Mouse (Mus musculus) cerebellum, postnatal 36 days (tissue): ENCODE results near the gene Fgfr2.
A peak's percentile ranks its signal among the peaks of the same experiment; 100 is the strongest.

Experiments used
- DNase-seq, 2 experiments: peaks; one replicate each; pipeline ENCODE4 v3.0.0; 2021 to 2022; ENCODE audit warnings: mixed read lengths in 2 of 2

The Fgfr2 gene

GRCm38 (mm10) chr7:132646514-132646913 lies 476.6 kb downstream of the Fgfr2 start:
- DNase-seq = no peak

GRCm38 (mm10) chr7:132644605-132645279 lies 478.4 kb downstream of the Fgfr2 start:
- no peak for DNase-seq

GRCm38 (mm10) chr7:132641606-132642005 lies 481.5 kb downstream of the Fgfr2 start:
- DNase-seq = no peak

GRCm38 (mm10) chr7:132640946-132641345 lies 482.2 kb downstream of the Fgfr2 start:
- no peak for DNase-seq

- peak; percentile 39 to 49 for DNase-seq
Observed at GRCm38 (mm10) chr7:132638446-132639087, 484.6 kb downstream of the Fgfr2 start.

DNA sequence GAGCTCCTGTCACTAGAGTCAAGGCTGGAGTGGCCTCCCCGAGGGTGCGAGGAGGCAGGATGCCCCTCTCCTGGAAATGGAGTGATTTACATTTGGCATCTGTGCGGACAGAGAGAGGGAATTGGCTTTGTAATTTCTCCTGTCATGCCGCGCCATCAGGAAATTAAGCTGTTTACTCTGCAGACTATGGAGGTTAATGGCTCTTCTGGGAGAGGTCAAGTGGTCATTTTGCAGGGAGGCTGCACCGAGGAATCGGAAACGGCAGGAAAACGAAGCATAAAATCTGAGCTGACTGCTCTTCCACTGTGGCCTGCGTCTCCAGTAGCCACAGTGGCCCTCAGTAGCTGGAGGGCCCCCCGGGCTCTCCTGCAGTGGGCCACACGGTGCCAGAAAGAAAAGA lies 485.9 kb downstream of the Fgfr2 start:
- DNase-seq = no peak

DNA sequence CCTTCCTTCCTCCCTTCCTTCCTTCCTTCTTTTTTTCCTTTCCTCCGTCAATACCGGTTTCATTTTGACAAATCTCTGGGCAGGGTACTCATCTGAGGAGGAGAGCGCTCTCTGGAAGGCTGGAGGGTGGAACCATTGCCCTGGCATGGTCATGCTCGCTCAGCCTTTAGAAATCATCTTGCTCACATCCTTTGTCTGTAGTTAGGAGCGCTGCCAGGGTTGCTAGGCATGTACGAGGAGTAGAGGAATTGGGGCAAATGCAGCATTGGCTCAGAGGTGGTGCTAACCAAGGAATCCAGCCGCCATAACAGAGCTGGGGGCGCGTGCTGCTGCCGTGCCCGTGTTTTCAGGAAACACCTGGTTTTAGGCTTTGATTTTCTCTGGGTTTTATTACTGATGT lies 491.8 kb downstream of the Fgfr2 start:
- no peak for DNase-seq

DNA sequence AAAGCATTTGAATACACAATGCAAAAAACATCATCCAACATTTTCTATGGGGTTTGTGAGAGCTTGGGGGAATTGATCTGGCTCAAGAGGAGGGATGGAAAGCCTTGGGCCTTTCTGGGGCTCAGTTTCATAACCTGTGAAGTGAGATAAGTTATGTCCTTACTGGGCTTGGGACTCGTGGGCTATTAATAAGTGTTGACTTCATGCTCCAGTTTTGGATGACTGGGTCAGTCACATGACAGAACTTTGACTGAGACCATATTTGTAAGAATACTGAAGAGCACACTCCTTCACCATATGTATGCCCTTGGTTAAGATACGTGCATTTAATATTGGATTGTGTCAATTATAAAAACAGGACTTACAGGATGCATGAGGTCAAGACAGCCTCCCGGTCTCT lies 495.7 kb downstream of the Fgfr2 start:
- no peak for DNase-seq

DNA sequence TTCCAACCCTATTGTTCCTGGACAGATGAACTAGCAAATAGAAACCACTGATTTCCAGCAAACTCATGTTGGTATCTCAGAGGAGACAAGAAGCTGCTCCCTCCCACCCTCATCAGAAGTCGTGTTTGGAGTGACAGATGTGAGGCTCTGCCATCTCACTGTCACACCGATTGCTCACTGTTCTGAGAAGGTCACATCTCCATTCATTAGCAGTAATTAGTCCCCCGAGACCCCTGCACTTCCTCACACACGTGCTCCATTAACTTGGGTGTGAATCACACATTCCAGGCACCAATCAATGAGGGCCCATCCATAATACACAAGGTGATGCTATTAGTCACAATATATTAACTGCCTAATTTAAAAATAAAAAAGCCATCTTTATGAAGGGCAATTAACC lies 497.0 kb downstream of the Fgfr2 start:
- no peak for DNase-seq

DNA sequence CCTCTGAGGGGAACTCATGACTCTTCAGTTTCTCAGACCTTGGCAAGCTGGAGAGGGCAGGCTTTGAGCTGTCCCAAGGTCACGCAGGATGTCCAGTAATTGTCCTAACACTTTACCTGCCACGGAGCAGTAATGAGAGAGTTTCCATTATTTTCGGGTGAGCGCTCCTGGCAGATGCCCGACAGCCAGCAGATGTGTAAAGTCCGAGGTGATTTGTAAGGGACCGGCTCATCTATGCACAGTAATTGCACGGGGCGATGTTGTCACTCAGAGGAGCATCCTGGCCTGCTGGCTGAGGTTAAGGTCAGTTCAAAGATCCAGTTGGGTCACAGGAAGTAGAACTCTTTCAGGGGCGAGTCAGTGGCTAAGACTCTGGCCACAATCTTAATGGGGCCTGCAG lies 499.0 kb downstream of the Fgfr2 start:
- no peak for DNase-seq

DNA sequence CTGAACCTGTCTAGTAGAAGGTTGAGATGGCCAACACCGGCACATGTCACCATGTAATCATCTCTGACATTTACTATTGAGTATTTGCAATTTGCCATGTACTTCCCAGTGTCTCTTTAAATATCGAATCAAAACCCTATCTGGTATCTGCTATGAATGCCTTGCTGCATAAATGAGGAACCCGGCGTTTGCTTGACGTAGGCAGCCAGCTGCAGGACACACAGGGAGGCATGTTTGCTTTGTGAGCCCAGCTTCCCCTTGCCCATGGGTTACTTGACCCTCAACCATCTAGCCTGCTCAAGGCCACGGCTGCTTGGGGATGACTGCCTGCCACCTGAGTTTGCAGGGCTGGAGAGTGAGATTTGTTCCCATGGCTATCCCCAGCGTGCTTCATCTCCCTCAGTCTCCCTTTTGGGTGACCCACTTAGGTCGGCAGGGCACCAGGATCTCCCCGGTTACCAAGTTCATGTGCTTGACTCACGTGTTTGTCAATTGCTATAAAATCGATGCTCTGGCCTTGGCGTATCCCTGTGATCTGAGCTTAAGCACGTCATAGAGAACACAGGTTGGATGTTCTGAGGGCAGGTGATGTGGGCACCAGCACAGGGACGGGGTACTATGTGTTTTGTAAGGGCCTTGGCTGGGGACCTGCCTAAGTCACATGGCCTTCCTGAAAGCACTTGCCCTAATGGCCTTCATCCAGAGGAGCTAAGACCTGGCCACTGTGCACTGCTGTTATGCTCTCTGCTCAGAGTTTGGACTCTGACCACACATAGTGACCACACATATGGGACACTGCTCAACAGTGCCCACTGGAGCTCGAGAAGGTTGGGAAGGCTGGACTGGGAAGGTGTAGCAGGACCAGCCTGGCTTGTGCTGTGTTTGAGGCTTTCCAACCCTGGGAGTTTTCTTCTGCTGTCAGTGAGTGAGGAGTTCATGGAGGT lies 502.9 kb downstream of the Fgfr2 start:
- DNase-seq = no peak

DNA sequence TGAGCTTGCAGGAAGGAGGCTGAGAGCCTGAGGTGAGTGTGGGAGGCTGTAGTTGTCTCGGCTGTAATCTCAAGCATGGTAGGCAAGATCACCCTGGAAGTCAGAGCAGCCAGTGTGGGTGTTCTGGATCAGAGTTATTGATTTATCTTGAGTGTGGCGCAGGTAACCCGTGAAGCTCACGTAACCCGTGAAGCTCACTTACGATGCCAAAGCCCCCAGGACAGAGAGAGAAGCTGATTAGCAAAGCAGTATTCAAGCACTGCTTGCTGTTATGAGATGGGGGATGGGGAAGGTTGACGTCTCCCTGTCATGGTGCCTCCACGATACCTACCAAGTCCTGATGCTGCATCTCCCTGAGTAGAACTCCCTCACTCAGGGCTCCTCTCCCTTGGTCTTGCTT lies 503.6 kb downstream of the Fgfr2 start:
- no peak for DNase-seq

- no peak for DNase-seq
Observed at GRCm38 (mm10) chr7:132617021-132617564, 506.1 kb downstream of the Fgfr2 start.

DNA sequence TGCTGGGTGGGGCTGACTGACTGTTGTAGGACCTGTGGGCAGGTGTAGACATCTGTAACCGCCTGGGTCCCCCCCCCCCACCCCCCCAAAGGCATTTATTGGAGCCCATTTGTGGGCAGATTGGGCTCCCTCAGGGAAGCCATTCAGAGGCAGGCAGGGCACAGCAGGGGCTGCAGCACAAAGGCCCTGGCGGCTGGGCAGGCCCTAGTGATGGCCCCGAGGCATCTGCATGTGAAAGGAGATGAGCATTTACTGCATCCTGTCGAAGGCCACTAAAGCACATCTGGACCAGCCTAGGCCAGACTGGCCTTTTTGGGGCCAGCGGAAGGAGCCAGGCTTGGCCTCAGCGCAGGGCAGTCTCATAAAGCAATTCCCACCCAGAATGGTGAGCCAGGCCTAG lies 506.8 kb downstream of the Fgfr2 start:
- no peak for DNase-seq

GRCm38 (mm10) chr7:132615346-132615745 lies 507.8 kb downstream of the Fgfr2 start:
- no peak for DNase-seq

DNA sequence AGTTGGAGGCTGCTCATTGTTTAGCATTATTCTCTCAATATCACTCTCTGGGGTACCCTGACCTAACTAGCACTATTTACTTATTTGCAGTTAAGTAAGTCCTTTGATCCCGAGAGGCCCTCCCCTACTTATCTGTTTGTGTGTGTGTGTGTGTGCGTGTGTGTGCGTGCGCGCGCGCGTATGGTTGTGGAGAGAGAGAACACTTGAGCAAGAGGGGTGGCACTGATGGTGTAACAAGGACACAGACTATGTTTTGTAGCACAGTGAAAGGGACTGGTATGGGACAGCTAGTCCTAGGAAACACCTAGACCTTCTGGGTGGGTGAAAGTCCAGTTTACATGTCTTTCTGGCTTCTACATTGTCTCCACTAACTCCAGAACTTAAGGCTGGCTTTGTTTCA lies 511.6 kb downstream of the Fgfr2 start:
- DNase-seq = no peak

- peak; percentile 62 to 67 for DNase-seq
Observed at GRCm38 (mm10) chr7:132610468-132611318, 512.5 kb downstream of the Fgfr2 start, which contains the start of gene Lhpp. Lhpp (plus strand) TSS chr7:132610638.

DNA sequence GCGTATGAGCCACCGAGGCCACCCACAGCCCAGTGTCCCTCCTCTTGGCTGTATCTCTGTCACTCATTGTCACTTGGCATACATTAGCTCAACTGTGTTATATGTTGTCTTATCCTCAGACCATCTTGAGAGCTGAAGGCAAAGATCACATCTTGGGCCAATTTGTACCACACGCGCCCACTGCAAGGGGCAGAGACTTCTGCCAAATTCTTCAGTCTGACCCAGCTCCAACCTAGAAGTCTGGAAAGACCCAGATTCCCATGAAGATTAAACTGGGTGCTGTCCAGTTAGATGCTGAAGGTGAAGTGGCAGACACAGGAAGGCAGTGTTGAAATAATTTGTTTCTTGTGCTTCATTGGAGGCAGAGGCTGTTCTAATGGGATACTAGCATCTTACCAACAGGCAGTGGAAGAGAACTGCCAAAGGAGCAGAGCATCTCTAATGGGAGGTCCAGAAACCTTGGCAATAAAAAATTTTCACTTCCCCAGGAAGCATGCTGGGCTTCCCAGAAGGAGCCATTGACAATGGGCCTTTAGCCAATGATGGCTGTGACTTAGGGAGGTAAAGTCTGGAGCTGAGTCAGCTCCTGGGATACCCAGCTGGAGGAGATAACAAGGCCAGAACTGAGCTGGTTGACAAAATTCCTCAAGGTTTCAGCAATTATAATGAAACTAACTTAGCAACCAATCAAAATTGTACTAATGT lies 514.7 kb downstream of the Fgfr2 start:
- peak in 1 of 2 experiments; percentile 10 for DNase-seq

GRCm38 (mm10) chr7:132605689-132606088 lies 517.5 kb downstream of the Fgfr2 start:
- DNase-seq = no peak

DNA sequence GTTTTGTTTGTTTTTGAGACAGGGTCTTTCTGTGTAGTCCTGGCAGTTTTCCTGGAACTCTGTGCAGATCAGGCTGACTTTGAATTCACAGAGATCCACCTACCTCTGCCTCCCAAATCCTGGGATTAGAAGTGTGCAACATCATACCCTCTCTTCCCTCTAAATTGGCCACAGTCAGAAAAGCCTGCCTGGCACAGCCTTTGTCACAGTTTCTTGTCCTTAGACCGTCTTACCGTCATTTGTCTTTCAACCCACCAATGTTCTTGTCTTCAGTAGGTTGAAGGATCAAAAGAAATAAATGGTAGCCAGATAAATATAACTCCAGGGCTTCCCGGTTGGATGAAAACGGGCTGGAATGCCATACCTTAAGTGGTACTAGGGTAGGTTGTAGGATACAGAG lies 518.4 kb downstream of the Fgfr2 start:
- no peak for DNase-seq

DNA sequence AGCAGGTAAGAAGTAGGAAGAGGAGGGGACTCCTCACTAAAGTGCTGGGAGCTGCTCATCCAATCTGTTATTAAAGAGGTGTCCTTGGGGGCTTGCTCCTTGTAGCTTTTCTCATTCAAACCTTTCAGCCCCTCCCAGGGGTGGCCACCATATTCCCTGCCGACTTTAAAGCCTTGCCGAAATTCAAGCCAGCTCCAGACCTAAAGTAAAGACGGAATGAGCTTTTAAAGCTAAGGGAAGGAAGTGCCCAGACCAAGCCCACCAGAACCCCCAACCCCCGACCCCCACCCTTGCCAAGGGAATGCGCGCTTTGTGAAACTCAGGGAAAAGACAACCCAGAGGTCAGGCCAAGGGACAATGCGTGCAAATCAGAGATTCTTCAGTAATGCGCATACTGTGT lies 522.2 kb downstream of the Fgfr2 start:
- no peak for DNase-seq

DNA sequence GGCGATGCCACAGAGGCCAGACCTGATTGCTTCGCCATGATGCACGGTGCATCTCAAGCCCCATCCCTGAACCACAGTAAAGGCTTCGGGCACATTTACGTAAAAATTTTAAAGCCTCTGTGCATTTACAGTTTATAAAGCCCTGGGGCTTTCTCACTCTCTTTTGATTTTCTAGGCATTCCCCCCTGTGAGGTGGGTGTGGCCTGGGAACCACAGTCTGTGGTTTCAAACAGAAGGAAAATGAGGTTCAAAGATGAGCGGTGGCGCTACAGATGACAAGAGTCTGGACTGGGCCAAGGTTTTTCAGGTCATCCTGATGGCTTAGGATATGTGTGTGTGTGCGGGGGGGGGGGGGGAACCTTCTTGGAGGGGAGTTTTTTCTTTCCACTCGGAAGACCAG lies 523.1 kb downstream of the Fgfr2 start:
- DNase-seq = no peak
